Mouse (Mus musculus): ENCODE measurements around the gene Rnf222. TPM values are rescaled to one million over a fixed set of nuclear protein-coding genes. Genes with fewer than 3 reads are reported as not detected.

Gene Rnf222
- under 1 TPM; 0.15 to 0.21 TPM for total RNA-seq (2021)
- long read RNA-seq, experiment 1 = 0 reads
- long read RNA-seq, experiment 2 = 0 reads

GRCm38 (mm10) chr11:68888253-68888652 is at the start of gene Rnf222:
Gene Rnf222, plus strand, starts transcription at chr11:68888553.
- no peak for DNase-seq

GRCm38 (mm10) chr11:68839606-68840005 is 48.7 kb upstream of the Rnf222 start:
- DNase-seq = no peak

GRCm38 (mm10) chr11:68850862-68851261 is 37.5 kb upstream of the Rnf222 start:
- DNase-seq = no peak

- no peak for DNase-seq
These were observed 36.5 kb upstream of the Rnf222 start for GRCm38 (mm10) chr11:68851644-68852485.

- peak; percentile 83 to 87 for DNase-seq
These were observed 35.9 kb upstream of the Rnf222 start for GRCm38 (mm10) chr11:68852486-68852901.

- peak; percentile 100 for DNase-seq
These were observed 35.4 kb upstream of the Rnf222 start for GRCm38 (mm10) chr11:68852932-68853409.

GRCm38 (mm10) chr11:68853611-68854401 is 34.5 kb upstream of the Rnf222 start:
- DNase-seq = peak; percentile 62 to 89

GRCm38 (mm10) chr11:68854621-68855020 is 33.7 kb upstream of the Rnf222 start:
- no peak for DNase-seq

GRCm38 (mm10) chr11:68857329-68857728 is 31.0 kb upstream of the Rnf222 start:
- DNase-seq = no peak

GRCm38 (mm10) chr11:68859943-68860593 is 28.3 kb upstream of the Rnf222 start:
- no peak for DNase-seq

GRCm38 (mm10) chr11:68862260-68862659 is 26.1 kb upstream of the Rnf222 start:
- DNase-seq = no peak

GRCm38 (mm10) chr11:68863631-68864091 is 24.7 kb upstream of the Rnf222 start:
- peak; percentile 37 to 43 for DNase-seq

- peak; percentile 90 to 95 for DNase-seq
These were observed 23.7 kb upstream of the Rnf222 start for GRCm38 (mm10) chr11:68864544-68865189.

GRCm38 (mm10) chr11:68871277-68871676 is 17.1 kb upstream of the Rnf222 start:
- peak in 1 of 2 experiments; percentile 12 for DNase-seq

GRCm38 (mm10) chr11:68871748-68872147 is 16.6 kb upstream of the Rnf222 start, which contains the start of gene Ndel1:
Gene Ndel1, minus strand, starts transcription at chr11:68871858.
- DNase-seq = peak; percentile 58 to 79

GRCm38 (mm10) chr11:68874841-68875240 is 13.5 kb upstream of the Rnf222 start:
- peak; percentile 66 to 80 for DNase-seq

GRCm38 (mm10) chr11:68878811-68879210 is 9.5 kb upstream of the Rnf222 start:
- no peak for DNase-seq

GRCm38 (mm10) chr11:68882107-68882506 is 6.2 kb upstream of the Rnf222 start:
- DNase-seq = no peak

GRCm38 (mm10) chr11:68883843-68884242 is 4.5 kb upstream of the Rnf222 start:
- no peak for DNase-seq

GRCm38 (mm10) chr11:68884368-68884767 is 4.0 kb upstream of the Rnf222 start:
- no peak for DNase-seq

GRCm38 (mm10) chr11:68886091-68886490 is 2.3 kb upstream of the Rnf222 start:
- DNase-seq = no peak

GRCm38 (mm10) chr11:68888653-68889052 is 300 bp downstream of the Rnf222 start:
- no peak for DNase-seq

All from heart, adult 18-20 months (tissue).